Mouse (Mus musculus): Measurements from ENCODE around the gene AW549877.

AW549877 gene

GRCm38 (mm10) chr15:3982732-3983131 lies 12.8 kb downstream of the AW549877 start:
- DNase-seq = no peak

GRCm38 (mm10) chr15:3979871-3980270 lies 15.7 kb downstream of the AW549877 start:
- peak; percentile 24 for DNase-seq

DNA sequence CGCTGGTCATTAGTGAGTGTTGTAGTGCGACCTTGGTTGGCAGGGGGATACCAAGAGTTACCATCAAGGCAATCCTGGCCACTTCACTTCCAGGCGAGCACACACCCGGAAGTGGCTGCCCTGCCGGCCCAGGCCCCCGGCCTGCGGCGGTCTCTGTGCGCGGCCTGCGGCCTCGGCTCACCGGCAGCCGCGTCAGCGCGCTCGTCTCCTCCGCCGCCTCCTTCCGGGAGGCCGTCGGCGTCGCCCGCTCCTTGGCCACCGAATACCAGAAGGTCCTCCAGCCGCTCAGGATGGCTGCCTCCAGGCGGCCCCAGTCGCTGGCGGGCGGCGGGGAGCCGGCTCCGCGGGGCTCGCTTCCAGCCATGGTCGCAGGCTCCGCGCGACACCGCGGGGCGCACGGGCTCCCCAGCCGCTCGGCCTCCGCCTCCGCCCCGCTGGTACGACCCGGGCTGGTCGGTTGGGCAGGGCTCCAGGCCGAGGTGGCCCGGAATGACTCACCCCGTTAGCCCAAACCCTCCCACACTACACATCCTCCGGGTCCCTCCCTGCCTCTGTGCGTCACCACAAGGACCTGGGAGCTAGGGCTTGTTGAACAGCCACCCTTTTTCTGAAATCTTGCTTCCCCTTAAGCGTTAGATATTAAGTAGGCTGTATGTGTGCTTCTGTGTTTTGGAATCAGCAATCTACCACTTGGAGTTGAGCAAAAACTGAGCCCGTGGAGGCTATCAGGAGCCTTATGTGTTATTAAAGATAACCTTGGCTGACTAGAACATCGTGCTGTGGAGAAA lies 16.3 kb downstream of the AW549877 start, which contains the start of gene Fbxo4:
Fbxo4 (minus strand) TSS at position 513 of the 788 bp plus-strand sequence.
- peak; percentile 88 for DNase-seq

GRCm38 (mm10) chr15:3978279-3978678 lies 17.3 kb downstream of the AW549877 start:
- no peak for DNase-seq

- no peak for DNase-seq
Observed at GRCm38 (mm10) chr15:3973300-3973699, 22.2 kb downstream of the AW549877 start.

DNA sequence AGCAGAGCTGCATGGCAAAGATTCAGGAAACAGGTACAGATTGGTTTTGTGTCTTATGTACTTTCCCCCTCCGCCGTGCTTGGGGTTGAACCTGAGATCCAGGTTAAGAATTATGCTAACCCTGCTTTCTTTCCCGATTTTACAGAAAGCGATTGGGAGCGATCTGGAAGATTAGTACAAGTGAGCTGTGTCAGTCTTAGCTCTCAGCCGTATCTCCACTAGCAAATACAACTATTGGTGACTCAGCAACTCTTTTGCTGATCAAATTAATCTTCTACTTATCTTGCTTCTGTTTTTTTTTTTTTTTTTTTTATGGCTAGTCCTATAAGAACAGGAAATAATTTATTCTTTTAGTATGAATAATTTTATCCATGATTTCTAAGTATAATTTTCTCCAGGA lies 25.4 kb downstream of the AW549877 start:
- DNase-seq = no peak

DNA sequence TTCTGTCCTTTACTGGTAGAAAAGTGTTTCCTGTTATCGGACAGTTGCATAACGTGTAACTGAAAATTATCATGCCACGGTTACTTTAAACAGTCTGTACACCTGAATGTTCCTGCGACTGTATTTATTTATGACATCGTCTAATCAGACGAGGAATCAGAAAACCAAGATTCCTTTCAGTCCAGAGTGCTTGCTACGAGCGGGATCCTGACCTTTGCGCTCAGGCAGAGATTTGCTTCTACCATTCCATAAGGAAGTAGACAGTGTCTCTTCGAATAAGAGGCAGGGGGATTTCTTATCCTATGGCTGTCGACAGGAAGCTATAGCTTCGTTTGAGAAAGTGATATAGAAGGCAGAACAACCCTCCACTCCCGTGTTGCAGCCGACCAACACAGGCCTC lies 25.8 kb downstream of the AW549877 start:
- no peak for DNase-seq

GRCm38 (mm10) chr15:3962251-3962650 lies 33.3 kb downstream of the AW549877 start:
- no peak for DNase-seq

- DNase-seq = no peak
Observed at GRCm38 (mm10) chr15:3960094-3960493, 35.5 kb downstream of the AW549877 start.

DNA sequence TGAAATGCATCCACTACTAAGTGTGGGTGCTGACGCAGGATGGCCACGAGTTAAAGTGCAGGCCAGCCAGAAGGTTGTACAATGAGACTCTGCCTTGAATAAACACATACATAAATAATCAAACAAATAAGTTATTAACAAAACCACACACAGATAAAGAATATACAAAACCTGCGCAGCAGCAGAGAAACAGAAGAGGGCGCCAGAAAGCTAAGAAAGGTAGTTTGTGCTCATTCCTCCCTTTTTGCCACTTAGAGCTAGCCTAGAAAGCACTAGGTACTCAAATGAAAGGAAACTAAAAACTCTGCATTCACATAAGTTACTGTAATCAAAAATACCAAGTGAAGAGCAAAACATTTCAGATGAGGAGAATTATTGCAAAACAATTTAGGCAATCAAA lies 37.6 kb downstream of the AW549877 start:
- no peak for DNase-seq

DNA sequence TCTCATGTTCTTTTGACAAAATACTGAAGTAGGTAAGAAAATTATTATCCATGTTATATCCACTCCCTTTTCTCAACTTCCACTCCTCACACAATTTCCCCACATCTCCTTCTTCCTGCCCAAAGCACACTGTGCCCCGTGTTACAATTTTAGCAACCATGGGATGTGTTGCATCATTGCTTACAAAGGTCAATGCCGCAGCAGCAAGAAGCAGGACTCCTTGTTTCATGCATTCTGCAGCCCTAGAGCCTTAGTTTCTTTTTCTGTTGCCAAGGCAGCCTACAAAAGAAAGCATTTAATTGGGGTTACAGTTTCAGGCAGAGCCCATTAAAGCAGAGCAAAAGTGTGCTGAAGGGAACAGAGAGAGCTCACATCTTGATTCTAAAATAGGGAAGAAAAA lies 40.6 kb downstream of the AW549877 start:
- no peak for DNase-seq

DNA sequence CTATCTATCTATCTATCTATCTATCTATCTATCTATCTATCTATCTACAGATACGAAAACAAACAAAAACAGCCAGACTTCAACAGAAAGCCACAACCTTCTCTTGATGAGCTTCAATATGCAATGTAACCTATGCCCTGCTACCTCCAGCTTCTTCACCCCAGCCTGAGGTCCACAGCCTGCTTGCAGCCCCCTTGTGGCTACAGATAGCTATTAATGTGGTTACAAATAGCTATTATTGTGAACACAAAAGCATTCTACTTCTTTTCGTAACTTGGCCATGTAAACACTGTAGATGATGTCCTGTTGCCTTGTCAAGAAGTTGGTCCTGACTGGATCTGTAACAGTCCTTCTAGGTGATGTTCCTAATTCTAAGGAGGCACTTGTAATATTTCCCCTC lies 57.4 kb downstream of the AW549877 start:
- no peak for DNase-seq

GRCm38 (mm10) chr15:3936056-3936455 lies 59.5 kb downstream of the AW549877 start:
- no peak for DNase-seq

- DNase-seq = no peak
Observed at GRCm38 (mm10) chr15:3933466-3933865, 62.1 kb downstream of the AW549877 start.
